Mouse (Mus musculus): ENCODE data around the gene 1110032F04Rik. TPM values are rescaled to one million over a fixed set of nuclear protein-coding genes. Genes with fewer than 3 reads are reported as not detected.

1110032F04Rik gene
- total RNA-seq, 2 experiments from 2014 or later = not detected

DNA sequence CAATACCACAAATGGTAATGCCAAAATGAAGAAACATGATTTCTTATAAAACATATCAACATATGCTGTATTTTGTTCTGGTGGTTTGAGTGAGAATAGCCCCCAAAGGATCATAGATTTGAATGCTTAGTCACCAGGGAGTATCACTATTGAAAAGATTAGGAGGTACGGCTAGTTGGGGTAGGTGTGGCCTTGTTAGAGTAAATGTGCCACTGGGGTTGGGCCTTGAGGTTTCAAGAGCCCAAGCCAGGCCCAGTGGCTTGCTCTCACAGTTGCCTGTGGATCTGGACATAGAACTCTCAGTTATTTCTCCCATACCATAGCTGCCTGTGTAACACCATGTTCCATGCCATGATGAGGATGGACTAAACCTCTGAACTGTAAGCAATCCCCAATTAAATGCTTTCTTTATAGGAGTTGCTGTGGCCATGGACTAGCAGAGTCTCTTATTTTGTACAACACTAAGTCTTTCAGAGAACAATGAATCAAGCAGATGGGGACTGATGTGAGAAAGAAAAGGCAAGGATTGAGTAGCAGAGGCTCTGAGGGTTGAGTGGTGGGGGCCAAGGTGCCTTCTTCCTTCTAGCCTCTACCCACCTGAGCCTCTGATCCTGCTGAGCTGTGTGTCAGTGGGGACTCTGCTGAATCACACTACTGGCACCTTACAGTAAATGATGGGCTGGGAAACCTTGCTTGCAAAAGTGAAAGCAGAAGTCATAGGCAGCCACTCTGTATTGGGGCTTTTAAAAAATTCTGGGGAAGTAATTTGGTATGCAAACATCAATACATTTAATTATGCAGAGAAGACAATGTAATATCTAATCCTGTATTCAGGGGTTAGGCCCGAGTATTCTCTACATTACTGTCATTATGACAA lies 35.8 kb downstream of the 1110032F04Rik start:
- DNase-seq (ENCODE audit: low spot score) = no peak

DNA sequence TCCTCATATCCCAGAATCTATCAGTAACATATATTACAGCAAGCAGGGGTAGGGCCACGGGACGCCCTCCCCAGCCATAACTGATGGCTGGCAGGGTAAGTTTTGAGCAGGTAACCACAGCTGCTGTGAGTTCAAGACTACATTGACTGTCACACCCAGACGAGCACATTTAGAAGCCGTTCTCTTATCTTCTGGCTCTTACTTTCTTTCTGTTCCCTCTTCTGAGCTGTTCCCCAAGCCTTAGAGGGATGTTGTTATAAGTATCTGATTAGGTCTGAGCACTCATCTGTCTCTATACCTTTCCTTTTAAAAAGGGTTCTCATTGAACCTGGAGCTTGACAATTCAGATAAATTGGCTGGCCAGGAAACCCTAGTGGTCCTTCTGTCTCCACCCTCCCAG lies 38.1 kb downstream of the 1110032F04Rik start:
- no peak for DNase-seq (ENCODE audit: low spot score)

Other genes with a start within 250 kb of the 1110032F04Rik start
- 10 to 100 TPM in 1 of 2 experiments, 1 to 10 TPM in 1; 5.6 to 10.1 TPM for gene Il12a, start 178.9 kb upstream of the 1110032F04Rik start, total RNA-seq (2021)
- gene Ift80, start 135.0 kb downstream of the 1110032F04Rik start, total RNA-seq (2021) = 1 to 10 TPM; 3.3 to 5.0 TPM
- gene Smc4, start 135.2 kb downstream of the 1110032F04Rik start, total RNA-seq (2021) = 1 to 10 TPM; 3.9 to 4.1 TPM
- under 1 TPM; 0.39 to 0.50 TPM for gene Trim59, start 175.2 kb downstream of the 1110032F04Rik start, total RNA-seq (2021)

All from gastrocnemius, adult 18-20 months (tissue).